Mouse (Mus musculus) hindbrain, embryonic 11.5 days (tissue): ENCODE data around the gene Slc9a9. TPM values are rescaled to one million over a fixed set of nuclear protein-coding genes. Genes with fewer than 3 reads are reported as not detected.

Source experiments
- ATAC-seq: fragments of 200-750 bp; cut with Nextera tagmentation; 2 replicates; pipeline ENCODE4 v1.8.0; 2017; ENCODE audit warnings: mild to moderate bottlenecking, moderate TSS enrichment, moderate library complexity; ENCODE audit not compliant: low FRiP score
- DNase-seq: peaks from one replicate; pipeline ENCODE4 v3.0.0-alpha.2; 2015; ENCODE audit warnings: low spot score
- H3K27ac ChIP-seq: fragments of 300-500 bp; sonication (generic); 2 replicates; pipeline ENCODE4 v1.5.1; 2014; ENCODE audit warnings: mild to moderate bottlenecking, low read depth, low read length
- H3K27me3 ChIP-seq: fragments of 300-500 bp; sonication (generic); 2 replicates; pipeline ENCODE4 v1.6.1; 2014; ENCODE audit warnings: mild to moderate bottlenecking, low read length, moderate library complexity, mixed read lengths; ENCODE audit not compliant: control insufficient read depth, insufficient read depth
- H3K36me3 ChIP-seq: fragments of 300-500 bp; sonication (generic); 2 replicates; pipeline ENCODE4 v1.6.1; 2014; ENCODE audit warnings: mild to moderate bottlenecking, low read length, moderate library complexity, mixed read lengths; ENCODE audit not compliant: control insufficient read depth, insufficient read depth
- H3K4me1 ChIP-seq: fragments of 300-500 bp; sonication (generic); replicated peaks from 2 replicates; pipeline ENCODE4 v1.6.1; 2014; ENCODE audit warnings: low read length, mixed read lengths; ENCODE audit not compliant: control insufficient read depth, insufficient read depth
- H3K4me2 ChIP-seq: fragments of 300-500 bp; sonication (generic); replicated peaks from 2 replicates; pipeline ENCODE4 v1.6.1; 2014; ENCODE audit warnings: mild to moderate bottlenecking, low read depth, low read length
- H3K4me3 ChIP-seq: fragments of 300-500 bp; sonication (generic); 2 replicates; pipeline ENCODE4 v1.5.1; 2014; ENCODE audit warnings: low read depth, low read length
- H3K9ac ChIP-seq: fragments of 300-500 bp; sonication (generic); 2 replicates; pipeline ENCODE4 v1.6.1; 2014; ENCODE audit warnings: low read depth, low read length
- H3K9me3 ChIP-seq: fragments of 300-500 bp; sonication (generic); 2 replicates; pipeline ENCODE4 v1.6.1; 2016; ENCODE audit warnings: low read length; ENCODE audit not compliant: control insufficient read depth
- WGBS: fragments of 180-500 bp; shearing (Covaris S2); extraction: QIAGEN DNeasy Blood & Tissue Kit; methylation state at CpG from one replicate; pipeline ENCODE4 v1.1.7; 2014; 5-methylcytosine and 5-hydroxymethylcytosine counted together
- polyA plus RNA-seq: library from polyadenylated mRNA; unstranded; fragments of >200 nt; fragmentation: Nextera tagmentation; extraction: Ambion mirVana; gene quantifications from 2 replicates; pipeline ENCODE4 v1.2.1, GENCODE M21; 2014

Gene Slc9a9
- polyA plus RNA-seq, 1 experiment from 2014 or later = 3.8 TPM

GRCm38 (mm10) chr9:95060702-95061101 lies 391.0 kb downstream of the Slc9a9 start:
- DNase-seq = no peak
- Histone ChIP-seq H3K4me2 (no peak overlapping the region), H3K27me3 (no peaks in the 10 kb centered on the region), H3K4me1 (no peaks in the 10 kb centered on the region), H3K27ac (no peak overlapping the region), H3K9me3 (no peaks in the 10 kb centered on the region), H3K4me3 (no peak overlapping the region), H3K36me3 (no peaks in the 10 kb centered on the region), H3K9ac (no peak overlapping the region)
- no peak for ATAC-seq
- WGBS = 94% methylated on average over 4 of the region's 4 CpGs

GRCm38 (mm10) chr9:95067037-95067436 lies 397.3 kb downstream of the Slc9a9 start:
- H3K4me3 ChIP-seq = no peak overlapping the region
- no peaks in the 10 kb centered on the region for H3K27me3 ChIP-seq
- no peak overlapping the region for H3K4me2 ChIP-seq
- no peak overlapping the region for H3K9ac ChIP-seq
- no peak for ATAC-seq
- no peaks in the 10 kb centered on the region for H3K4me1 ChIP-seq
- H3K9me3 ChIP-seq = no peaks in the 10 kb centered on the region
- H3K27ac ChIP-seq = no peak overlapping the region
- WGBS = 91% methylated on average over 2 of the region's 3 CpGs
- no peaks in the 10 kb centered on the region for H3K36me3 ChIP-seq
- no peak for DNase-seq

GRCm38 (mm10) chr9:95068466-95068865 lies 398.8 kb downstream of the Slc9a9 start:
- H3K4me2 ChIP-seq = no peak overlapping the region

GRCm38 (mm10) chr9:95070832-95071519 lies 401.3 kb downstream of the Slc9a9 start:
- no peak overlapping the region for H3K4me2 ChIP-seq
- H3K9ac ChIP-seq = no peak overlapping the region
- no peaks in the 10 kb centered on the region for H3K27me3 ChIP-seq
- peaks cover 5% of the 10 kb centered on the region; the same call in 1 of the 2 replicates for H3K4me1 ChIP-seq
- no peak overlapping the region for H3K27ac ChIP-seq
- WGBS = 74% methylated on average over 13 of the region's 13 CpGs
- ATAC-seq = no peak
- H3K9me3 ChIP-seq = no peaks in the 10 kb centered on the region
- no peaks in the 10 kb centered on the region for H3K36me3 ChIP-seq
- no peak for DNase-seq
- H3K4me3 ChIP-seq = no peak overlapping the region

More at GRCm38 (mm10) chr9:95068466-95068865, 398.8 kb downstream of the Slc9a9 start:
- ATAC-seq (no peak), DNase-seq (no peak)
- WGBS = 93% methylated on average over 2 of the region's 2 CpGs
- Histone ChIP-seq H3K27ac (no peak overlapping the region), H3K4me1 (peaks cover 3% of the 10 kb centered on the region; the same call in 1 of the 2 replicates), H3K36me3 (no peaks in the 10 kb centered on the region), H3K27me3 (no peaks in the 10 kb centered on the region), H3K4me3 (no peak overlapping the region), H3K9me3 (no peaks in the 10 kb centered on the region), H3K9ac (no peak overlapping the region)

GRCm38 (mm10) chr9:95072450-95072955 lies 402.8 kb downstream of the Slc9a9 start:
- 75% methylated on average over 14 of the region's 14 CpGs for WGBS
- ATAC-seq = no peak
- H3K4me2 ChIP-seq = no peak overlapping the region

GRCm38 (mm10) chr9:95073691-95074090 lies 404.0 kb downstream of the Slc9a9 start:
- Histone ChIP-seq H3K4me1 (peaks cover 5% of the 10 kb centered on the region; the same call in 1 of the 2 replicates), H3K4me3 (no peak overlapping the region), H3K27ac (no peak overlapping the region), H3K27me3 (no peaks in the 10 kb centered on the region), H3K9ac (no peak overlapping the region), H3K9me3 (no peaks in the 10 kb centered on the region), H3K4me2 (no peak overlapping the region), H3K36me3 (no peaks in the 10 kb centered on the region)
- no peak for DNase-seq
- ATAC-seq = no peak
- 18% methylated on average over 8 of the region's 8 CpGs for WGBS

More at GRCm38 (mm10) chr9:95072450-95072955, 402.8 kb downstream of the Slc9a9 start:
- DNase-seq = no peak
- Histone ChIP-seq H3K4me3 (no peak overlapping the region), H3K9me3 (no peaks in the 10 kb centered on the region), H3K4me1 (peaks cover 5% of the 10 kb centered on the region; the same call in 1 of the 2 replicates), H3K27me3 (no peaks in the 10 kb centered on the region), H3K36me3 (no peaks in the 10 kb centered on the region), H3K9ac (no peak overlapping the region), H3K27ac (no peak overlapping the region)

- ATAC-seq = no peak
- H3K36me3 ChIP-seq = no peaks in the 10 kb centered on the region
- DNase-seq = no peak
- no peaks in the 10 kb centered on the region for H3K27me3 ChIP-seq
- no peak overlapping the region for H3K4me2 ChIP-seq
- 80% methylated on average over 12 of the region's 12 CpGs for WGBS
- no peak overlapping the region for H3K27ac ChIP-seq
- H3K4me1 ChIP-seq = peaks cover 5% of the 10 kb centered on the region; the same call in 1 of the 2 replicates
- no peaks in the 10 kb centered on the region for H3K9me3 ChIP-seq
- H3K4me3 ChIP-seq = no peak overlapping the region
- H3K9ac ChIP-seq = no peak overlapping the region
Observed at GRCm38 (mm10) chr9:95075856-95076255, 406.1 kb downstream of the Slc9a9 start.

GRCm38 (mm10) chr9:95077938-95078337 lies 408.2 kb downstream of the Slc9a9 start:
- H3K36me3 ChIP-seq = no peaks in the 10 kb centered on the region
- no peaks in the 10 kb centered on the region for H3K27me3 ChIP-seq
- no peak overlapping the region for H3K9ac ChIP-seq
- DNase-seq (no peak), ATAC-seq (peak; percentile 46)
- H3K4me3 ChIP-seq = no peak overlapping the region
- peaks cover 5% of the 10 kb centered on the region; the same call in 1 of the 2 replicates for H3K4me1 ChIP-seq
- no peaks in the 10 kb centered on the region for H3K9me3 ChIP-seq
- H3K4me2 ChIP-seq = no peak overlapping the region
- 74% methylated on average over 5 of the region's 5 CpGs for WGBS
- H3K27ac ChIP-seq = no peak overlapping the region

GRCm38 (mm10) chr9:95078626-95079025 lies 408.9 kb downstream of the Slc9a9 start:
- no peaks in the 10 kb centered on the region for H3K36me3 ChIP-seq
- H3K4me1 ChIP-seq = peaks cover 1% of the 10 kb centered on the region; the same call in 1 of the 2 replicates
- no peak overlapping the region for H3K4me3 ChIP-seq
- DNase-seq (no peak), ATAC-seq (no peak)
- no peaks in the 10 kb centered on the region for H3K9me3 ChIP-seq
- no peaks in the 10 kb centered on the region for H3K27me3 ChIP-seq
- no peak overlapping the region for H3K27ac ChIP-seq
- WGBS = 61% methylated on average over 3 of the region's 3 CpGs
- H3K9ac ChIP-seq = no peak overlapping the region
- no peak overlapping the region for H3K4me2 ChIP-seq
